Comparison of ENCODE assay signal across 11 mouse cellular contexts in the genomic region with DNA sequence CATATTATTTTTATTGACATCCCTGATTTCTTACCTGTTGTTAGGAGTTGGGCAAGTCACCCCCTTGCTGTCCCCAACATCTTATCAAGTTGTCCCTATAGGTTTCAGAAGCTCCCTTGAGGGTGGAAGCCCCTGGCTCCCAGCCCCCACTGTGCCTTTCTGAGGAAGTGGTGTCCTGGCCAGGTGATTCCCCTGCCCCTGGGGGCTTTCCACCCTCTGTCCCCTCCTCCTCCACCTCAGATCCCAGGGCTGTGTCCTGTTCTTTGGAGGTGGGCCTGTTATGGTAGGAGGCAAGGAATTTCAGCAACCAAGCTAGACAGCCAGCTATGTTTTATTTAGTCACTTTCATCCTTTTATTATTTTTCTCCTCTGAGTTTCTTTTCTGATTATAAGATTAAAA. TPM values are rescaled to one million over a fixed set of nuclear protein-coding genes. Genes with fewer than 3 reads are reported as not detected.
"Had no signal": no experiment of that assay in that cellular context is flagged by ENCODE, and none has a peak within 500 bp of the region (broad histone marks: within the 10 kb centered on the region; RNA-seq: fewer than 3 reads in every experiment).

No protein-coding gene starts in this region.

- DNase-seq: kidney, adult 11 months; kidney, postnatal 14 days; lung, adult 18-20 months; right cerebral cortex, postnatal 14 days; thymus, postnatal 36 days had no signal

- H3K4me3 ChIP-seq: kidney, embryonic 15.5 days; midbrain, embryonic 12.5 days had no signal

- H3K9me3 ChIP-seq: kidney, embryonic 15.5 days; midbrain, embryonic 12.5 days had no signal

- H3K27me3 ChIP-seq: kidney, embryonic 15.5 days; midbrain, embryonic 12.5 days had no signal

- H3K4me2 ChIP-seq: kidney, embryonic 15.5 days; midbrain, embryonic 12.5 days had no signal

- H3K9ac ChIP-seq: kidney, embryonic 15.5 days; liver, embryonic 14.5 days; midbrain, embryonic 12.5 days had no signal

- ATAC-seq: midbrain, embryonic 16.5 days had no signal

- H3K27ac ChIP-seq: kidney, embryonic 15.5 days; liver, embryonic 14.5 days; midbrain, embryonic 12.5 days had no signal

RNA-seq across cellular contexts. Expression of a gene that starts 56.2 kb away (rescaled TPM):
- total RNA-seq: liver, adult 2 months; megakaryocyte-erythroid progenitor cell, adult 5-6 weeks had no signal
- polyA plus RNA-seq: liver, adult 2 months had no signal
